Mouse (Mus musculus) kidney, adult 9 months (tissue): ENCODE results near the gene Rbbp4.

Experiments
- DNase-seq: peaks from one replicate; pipeline ENCODE4 v3.0.0; 2022

Gene Rbbp4

DNA sequence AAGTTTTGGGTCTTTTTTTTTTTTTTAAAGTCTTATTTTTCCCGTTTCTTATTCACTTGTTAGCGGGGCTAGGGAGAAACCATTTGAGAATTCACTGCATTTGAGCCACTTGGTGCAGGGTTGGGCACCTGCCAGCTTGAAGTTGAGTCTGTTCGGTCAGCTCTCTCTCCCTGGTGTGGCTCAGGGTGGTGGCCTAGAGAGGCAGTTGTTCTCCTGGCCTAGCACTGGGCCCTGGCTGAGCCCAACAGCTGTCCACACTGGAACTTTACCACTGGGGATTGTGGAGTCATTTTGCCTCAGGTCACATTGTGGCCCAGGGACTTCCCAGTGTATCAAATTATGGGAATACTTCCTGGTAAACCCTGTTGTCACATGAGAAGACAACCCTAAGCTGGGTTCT is 47.1 kb downstream of the Rbbp4 start:
- DNase-seq: no peak

DNA sequence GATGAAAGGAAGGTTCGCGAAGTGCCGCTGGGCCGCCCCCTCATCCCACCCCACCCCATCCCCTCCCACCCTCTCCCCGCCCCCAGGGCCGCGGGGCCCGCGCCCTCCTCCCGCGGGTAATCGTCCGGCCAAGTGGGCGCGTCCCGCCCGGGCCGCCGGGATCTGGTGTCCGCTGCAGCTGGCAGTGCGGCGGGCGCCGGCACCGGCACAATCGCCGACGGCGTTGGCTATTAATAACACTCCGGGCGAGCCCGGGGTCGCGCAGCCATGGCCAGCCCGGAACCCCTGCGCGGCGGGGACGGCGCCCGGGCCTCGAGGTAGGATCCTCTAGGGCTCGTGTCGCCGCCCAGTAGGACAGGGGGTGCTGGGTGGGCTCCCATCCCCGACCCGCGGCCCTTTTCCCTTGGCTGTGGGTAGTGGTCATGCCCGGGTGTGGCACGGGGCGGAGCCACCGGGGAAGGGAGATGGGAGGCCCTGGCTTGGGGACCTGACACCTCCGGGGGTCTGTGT is 47.6 kb downstream of the Rbbp4 start, which contains the start of gene Sync:
Sync (plus strand) TSS at position 146 of the 510 bp plus-strand sequence.
- no peak for DNase-seq

DNA sequence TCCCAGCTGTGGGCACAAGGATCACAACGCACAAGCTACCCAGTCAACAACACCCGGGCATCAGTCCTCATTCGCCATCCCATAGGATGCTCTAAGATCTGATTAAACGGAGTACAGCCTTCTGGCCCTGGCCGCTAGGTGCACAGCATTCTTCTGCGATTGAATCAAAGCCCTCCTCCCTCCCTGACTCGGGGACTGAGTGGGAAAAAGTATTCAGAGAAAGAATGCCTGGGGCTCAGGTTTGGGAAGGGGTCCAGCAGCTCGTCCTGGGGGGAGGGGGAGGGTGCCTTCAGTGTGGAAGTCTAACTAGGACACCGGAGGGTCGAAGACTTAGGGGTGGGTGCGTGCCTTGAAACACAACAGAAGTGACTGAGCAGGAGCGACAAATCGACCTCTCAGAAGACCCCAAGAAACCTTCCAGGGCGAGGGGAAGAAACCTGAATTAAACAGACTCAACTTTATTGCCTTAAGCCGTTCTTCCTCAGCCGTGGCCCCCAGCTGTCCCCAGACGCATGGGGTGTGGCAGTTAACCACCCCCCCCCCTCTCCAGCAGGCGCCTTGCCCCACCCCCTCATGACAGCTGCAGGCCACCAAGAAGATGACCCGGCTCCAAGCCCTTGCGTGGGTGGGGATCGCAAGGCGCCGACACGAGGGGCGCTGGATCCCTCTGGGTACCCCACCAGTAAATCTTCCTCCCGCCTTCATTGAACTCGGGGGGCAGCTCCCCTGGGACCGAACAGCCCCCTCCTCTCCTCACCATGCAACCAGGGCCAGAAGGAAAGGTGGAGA is 48.3 kb downstream of the Rbbp4 start:
- DNase-seq: no peak

GRCm38 (mm10) chr4:129286001-129286682 is 49.0 kb downstream of the Rbbp4 start:
- no peak for DNase-seq

GRCm38 (mm10) chr4:129284685-129285084 is 50.5 kb downstream of the Rbbp4 start:
- no peak for DNase-seq

- DNase-seq: no peak
Observed at GRCm38 (mm10) chr4:129283226-129283625, 51.9 kb downstream of the Rbbp4 start.

GRCm38 (mm10) chr4:129282786-129283185 is 52.4 kb downstream of the Rbbp4 start:
- no peak for DNase-seq

GRCm38 (mm10) chr4:129276453-129276865 is 58.7 kb downstream of the Rbbp4 start:
- DNase-seq: peak; percentile 99

DNA sequence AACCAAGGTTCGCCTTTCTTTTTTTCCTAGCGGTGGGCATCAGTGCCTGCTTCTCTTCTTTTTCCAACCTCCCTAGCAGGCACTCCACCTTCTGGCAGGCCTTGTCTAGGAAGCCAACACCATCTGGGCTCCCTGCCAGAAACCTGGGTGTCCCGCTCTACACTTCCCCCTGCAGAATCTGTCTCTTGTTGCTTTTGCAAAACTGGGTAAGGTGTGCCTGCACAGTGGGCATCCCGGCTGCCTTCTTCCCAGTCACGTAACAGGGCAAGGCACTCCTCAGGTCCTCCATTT is 62.5 kb downstream of the Rbbp4 start:
- peak; percentile 80 for DNase-seq

GRCm38 (mm10) chr4:129271991-129272755 is 63.0 kb downstream of the Rbbp4 start:
- peak; percentile 91 for DNase-seq

DNA sequence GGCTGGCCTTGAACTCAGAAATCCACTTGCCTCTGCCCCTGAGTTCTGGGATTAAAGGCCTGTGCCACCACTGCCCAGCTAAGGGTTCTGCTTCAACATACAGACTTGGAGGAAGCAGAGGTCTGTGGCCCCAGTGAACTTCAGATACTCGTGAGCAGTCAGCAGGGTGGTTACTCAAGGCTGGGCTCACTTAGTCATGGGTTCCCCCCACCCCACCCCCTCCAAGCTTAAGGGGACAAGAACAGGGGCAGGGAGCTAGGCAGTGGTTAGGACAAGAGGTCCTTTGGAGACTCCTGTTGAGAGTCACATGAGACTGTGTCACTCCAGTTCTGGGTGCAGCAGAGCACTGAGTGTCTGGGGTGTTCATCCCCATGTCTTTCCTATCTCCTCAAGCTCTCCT is 66.5 kb downstream of the Rbbp4 start:
- DNase-seq: no peak

GRCm38 (mm10) chr4:129266821-129267220 is 68.3 kb downstream of the Rbbp4 start:
- DNase-seq: no peak

DNA sequence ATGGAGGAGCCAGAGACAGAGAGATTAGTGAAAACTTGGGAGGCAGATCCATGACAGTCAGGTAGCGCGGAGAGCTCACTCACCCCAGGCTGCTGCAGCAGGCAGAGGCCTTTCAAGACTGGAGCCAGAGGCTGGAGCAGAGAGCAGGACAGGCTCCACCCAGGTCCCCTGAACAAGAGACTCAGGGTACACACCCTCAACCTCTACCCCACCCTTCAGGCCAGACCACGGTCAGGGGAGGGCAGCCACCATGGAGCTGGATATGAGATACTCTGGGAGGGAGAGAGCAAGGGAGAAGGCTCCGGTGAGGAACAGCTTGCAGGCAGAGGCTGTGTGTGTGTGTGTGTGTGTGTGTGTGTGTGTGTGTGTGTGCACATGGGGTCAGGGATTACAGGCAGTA is 69.0 kb downstream of the Rbbp4 start:
- no peak for DNase-seq

GRCm38 (mm10) chr4:129263225-129264021 is 71.7 kb downstream of the Rbbp4 start:
- DNase-seq: peak; percentile 65

- DNase-seq: no peak
Observed at GRCm38 (mm10) chr4:129261196-129261595, 74.0 kb downstream of the Rbbp4 start, which contains the start of gene C77080. TSS of gene C77080 (minus strand) at chr4:129261404.

DNA sequence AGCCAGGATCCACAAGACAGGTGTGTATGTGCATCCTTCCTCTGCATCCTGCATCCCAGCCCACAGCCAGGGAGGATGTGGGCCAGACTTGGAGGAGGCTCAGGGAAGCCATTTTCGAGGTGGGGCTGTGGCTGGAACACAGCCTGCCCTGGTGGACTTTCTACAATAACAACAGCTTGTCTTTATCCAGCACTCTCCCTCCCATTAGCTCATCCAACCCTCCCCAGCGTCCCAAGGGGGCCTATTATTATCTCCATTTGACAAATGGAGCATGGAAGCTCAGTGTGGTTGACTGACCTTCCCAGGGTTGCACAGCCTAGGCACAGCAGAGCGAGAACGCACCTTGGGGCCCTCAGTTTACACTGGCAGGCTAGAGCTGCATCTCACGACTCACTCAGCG is 74.5 kb downstream of the Rbbp4 start:
- DNase-seq: no peak

- no peak for DNase-seq
Observed at GRCm38 (mm10) chr4:129259101-129259500, 76.1 kb downstream of the Rbbp4 start.
